Mouse (Mus musculus) ES-Bruce4 (cell line): ENCODE measurements around the gene Krt9.

Experiments used
- CTCF ChIP-seq: IDR thresholded peaks from one replicate; pipeline ENCODE4 v1.8.1; 2011; ENCODE audit warnings: low read depth, low read length
- EP300 ChIP-seq: IDR thresholded peaks from 2 replicates; pipeline ENCODE4 v1.6.1; 2011; ENCODE audit warnings: low read depth, low read length; ENCODE audit not compliant: insufficient read depth
- POLR2A ChIP-seq: IDR thresholded peaks from one replicate; pipeline ENCODE4 v1.8.1; 2011; ENCODE audit warnings: low read length; ENCODE audit not compliant: insufficient read depth

DNA sequence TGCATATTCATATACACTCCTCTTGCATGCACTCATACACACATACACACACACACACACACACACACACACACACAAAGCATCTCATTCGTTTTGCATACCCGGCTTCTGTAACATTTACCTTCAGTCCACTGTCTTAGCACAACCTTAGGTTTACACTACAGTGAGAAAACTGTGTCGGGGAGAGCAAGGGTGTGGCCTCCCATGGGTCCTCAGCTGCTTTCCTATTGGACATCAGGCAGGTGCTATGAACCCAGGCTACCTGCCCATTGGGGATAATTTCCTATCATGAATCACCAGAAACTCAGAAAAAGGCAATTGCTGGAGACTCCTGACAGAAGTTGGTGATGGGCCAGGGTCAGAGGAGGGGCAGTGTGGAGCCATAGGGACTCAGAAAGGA lies 35.7 kb downstream of the Krt9 start:
- no peak for TF ChIP-seq POLR2A
- no peak for TF ChIP-seq EP300
- TF ChIP-seq CTCF = no peak
